Mouse (Mus musculus) testis, postnatal 10 days (tissue): ENCODE results near the gene Sirt5.

ENCODE experiments used
- DNase-seq: peaks from one replicate; pipeline ENCODE4 v3.0.0; 2021; ENCODE audit warnings: low spot score

The Sirt5 gene

DNA sequence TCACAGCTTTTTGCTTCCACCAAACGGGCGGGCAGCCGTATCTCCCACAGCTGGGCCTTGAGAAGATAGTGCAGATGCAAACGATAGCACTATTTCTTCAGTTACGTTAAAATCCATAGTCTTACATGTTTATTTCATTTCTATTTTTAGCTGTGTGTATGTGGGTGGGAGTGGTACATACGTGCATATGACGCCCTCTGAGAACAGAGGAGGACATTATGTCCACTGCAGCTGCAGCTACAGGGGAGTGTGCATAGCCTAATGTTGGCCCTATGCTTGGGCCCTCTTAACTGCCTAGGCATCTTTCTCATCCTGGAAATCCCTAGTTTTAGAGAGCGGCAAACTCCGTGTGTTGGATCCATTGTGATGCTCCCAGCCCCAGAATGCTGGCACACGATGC lies 8.9 kb downstream of the Sirt5 start:
- no peak for DNase-seq

DNA sequence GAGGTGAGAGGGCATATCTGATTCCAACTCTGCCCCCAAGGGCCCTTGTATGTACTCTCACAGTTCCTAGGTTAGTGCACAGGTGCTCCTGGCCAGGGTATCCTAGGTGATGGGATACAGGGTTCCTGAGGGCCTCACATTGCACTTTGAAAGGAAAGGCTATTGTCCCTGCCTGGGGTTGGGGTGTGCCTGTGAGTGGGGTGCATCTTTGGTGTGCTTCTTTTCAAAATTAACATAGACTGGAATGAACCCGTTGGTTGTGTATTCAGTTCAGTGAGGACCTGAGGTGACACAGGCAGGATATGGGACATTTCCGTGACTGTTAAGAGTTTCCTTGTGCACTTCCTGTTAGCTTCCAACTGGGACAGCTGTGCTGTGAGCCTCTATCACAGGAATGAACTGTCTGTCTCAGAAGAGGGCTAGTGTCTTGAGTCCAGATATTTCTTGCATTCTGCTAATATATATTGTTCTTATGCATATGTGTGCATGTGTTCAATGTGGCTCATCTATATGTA lies 9.7 kb downstream of the Sirt5 start:
- DNase-seq: no peak

DNA sequence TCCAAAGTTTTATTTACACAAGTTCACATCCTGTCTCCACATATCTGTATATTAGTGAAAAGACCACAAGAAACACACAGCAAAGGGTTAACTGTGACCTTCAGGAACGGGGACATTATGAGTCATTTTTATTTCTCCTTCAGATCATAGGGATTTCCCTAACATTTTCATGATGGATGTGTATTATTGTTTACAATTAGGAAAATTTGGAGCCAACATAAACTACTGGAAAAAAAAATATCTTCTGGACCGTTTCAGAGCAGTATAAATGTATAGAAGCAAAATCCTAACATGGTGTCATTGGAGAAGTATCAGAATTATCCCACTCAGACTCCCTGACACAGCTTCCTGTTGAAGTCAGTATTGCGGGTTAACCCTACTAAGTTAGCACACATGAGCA lies 14.7 kb downstream of the Sirt5 start:
- DNase-seq: no peak

DNA sequence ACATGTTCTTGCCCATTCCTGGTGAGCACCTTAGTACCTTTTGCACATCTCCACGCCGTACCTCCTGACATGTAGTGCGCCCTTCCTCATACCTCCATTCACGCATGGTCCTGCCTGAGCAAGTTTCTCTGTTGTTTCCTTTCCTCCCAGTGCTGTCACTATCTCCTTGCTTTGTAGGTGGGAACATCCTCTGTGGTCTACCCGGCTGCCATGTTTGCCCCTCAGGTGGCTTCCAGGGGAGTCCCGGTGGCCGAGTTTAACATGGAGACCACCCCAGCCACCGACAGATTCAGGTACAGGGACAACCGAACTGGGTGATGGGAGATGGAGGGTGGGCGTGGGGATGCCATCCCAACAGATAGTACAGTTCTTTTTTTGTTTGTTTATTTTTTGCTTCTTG lies 20.0 kb downstream of the Sirt5 start:
- DNase-seq: peak; percentile 34

DNA sequence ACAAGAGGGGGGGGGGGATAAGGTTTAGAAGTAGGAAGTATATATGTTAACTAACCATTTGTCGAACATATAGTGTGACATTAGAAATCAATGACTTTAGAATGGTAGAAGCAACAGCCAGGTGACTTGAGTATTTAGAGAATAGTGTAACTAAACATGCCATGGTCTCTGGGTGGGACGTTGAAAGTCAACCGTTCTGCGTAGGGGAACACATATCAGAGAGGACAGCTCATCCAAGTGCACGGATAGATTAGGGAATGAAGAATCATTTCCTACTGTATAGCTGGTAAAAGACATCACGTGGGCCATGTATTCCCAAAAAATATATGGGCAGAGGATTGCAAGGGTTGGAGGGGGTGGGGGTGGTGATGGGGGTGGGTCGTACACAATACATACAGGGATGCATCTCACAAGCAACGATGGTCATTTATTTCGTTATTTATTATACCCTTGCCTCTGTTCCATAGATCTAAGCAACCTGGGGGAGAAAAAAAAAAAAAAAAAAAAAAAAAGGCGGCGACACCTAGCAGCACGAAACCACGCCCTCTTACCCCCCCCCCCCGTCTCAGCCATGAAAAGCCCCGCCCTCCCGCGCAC lies 32.5 kb downstream of the Sirt5 start:
- DNase-seq: no peak

DNA sequence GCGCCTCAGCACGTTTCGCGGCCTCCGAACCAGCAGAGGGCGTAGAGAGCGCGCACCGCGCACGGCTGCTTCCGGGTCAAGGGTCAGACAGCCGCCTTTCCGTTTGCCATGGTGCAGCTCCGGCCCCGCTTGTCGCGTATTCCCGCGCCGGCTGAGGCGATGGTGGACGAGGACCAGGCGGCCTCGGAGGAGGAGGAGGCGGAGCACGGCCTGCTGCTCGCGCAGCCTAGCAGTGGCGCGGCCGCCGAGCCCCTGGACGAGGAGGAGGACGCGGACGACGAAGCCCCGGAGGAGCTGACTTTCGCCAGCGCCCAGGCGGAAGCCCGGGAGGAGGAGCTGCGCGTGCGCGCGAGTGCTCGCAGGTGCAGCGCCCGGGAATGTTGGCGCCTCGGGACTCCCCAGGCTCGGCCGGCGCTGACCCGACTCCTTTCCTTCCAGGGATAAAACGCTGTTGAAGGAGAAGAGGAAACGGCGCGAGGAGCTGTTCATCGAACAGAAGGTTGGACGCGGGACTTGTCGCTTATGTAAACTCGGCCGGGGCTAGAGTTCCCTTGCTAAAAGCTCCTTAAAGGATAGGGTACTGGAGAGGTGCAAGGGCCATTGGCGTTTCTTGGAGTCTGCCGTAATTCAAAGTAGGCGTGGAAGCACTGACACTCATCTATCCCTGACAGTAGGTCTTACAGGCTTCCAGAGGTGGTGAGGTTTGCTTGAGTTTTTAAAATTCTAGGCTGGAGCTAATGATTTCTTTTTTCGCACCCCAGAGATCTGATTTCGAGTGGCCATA lies 33.2 kb downstream of the Sirt5 start, which contains the start of gene Nol7:
TSS of gene Nol7 (plus strand) at position 94 of the 784 bp plus-strand sequence.
- DNase-seq: peak; percentile 98

DNA sequence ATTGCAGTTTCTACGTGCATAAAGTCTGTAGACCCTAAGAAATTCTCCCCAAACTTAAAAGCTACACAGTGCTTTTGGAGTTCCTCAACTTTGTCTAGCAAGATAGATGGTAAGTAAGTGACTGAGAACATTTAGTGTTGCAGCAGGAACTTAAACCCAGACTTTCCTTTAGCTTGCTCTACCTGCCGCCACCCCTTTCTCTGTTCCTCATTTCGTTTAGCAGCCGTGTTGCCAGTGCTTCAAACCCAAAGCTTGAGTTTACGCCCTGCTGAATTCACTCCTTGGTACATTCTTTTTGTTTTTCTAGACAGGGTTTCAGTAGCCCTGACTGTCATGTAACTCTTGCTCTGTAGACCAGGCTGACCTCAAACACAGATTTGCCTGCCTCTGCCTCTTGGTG lies 34.3 kb downstream of the Sirt5 start:
- DNase-seq: no peak

DNA sequence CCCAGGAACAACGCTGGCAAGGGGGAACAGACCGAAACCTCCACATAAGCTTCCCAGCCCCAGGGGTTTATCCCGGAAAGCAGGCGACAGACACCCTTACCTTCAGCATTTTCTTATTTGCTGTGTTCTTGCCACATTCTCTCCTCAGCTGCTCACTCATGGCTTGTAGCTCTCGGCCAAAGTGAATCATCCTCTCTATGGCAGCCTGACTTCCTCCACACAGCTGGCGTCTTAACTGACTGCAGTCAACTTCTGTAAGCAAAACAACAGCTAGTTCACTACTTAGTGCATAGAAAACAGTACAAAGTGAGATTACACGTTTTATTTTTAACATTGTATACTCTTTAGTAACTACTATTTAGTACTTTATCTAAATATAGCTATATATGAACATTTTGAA lies 47.0 kb downstream of the Sirt5 start:
- no peak for DNase-seq

DNA sequence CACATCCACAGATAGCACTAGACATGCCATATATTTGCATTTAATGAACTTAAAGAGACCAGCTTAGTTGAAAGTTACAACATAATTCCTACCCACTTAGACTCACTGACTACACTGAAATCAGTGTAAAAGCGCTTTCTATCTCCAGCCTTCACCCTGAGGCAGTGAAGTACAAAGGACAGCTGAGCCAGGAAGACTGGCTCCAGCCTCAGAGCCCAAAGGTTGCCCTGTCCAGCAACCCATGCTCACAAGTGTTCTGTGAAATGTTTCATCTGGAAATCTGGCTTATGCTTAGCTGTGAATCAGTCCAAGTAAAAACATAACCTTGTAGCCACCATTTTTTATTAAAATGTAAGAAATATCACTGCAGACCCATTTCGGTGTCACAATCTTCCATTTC lies 48.3 kb downstream of the Sirt5 start:
- DNase-seq: no peak

DNA sequence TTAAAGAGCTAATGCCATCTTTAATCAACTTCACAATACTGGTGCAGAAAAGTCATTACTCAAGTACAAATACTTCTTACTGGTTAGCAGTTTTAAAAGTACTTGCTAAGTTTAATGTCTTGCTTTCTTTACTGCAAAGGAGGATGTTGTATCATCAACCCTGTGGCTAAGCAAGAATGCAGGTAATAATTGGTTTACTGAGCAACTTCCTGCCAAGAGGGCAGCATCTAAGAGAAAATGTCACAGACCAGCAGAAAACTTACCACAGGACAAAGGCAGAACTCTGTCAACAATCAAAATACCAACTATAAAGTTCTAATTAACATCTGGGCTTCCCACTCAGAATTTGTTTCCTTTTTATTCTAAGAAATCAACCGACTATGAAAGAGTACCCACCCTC lies 50.0 kb downstream of the Sirt5 start:
- no peak for DNase-seq

DNA sequence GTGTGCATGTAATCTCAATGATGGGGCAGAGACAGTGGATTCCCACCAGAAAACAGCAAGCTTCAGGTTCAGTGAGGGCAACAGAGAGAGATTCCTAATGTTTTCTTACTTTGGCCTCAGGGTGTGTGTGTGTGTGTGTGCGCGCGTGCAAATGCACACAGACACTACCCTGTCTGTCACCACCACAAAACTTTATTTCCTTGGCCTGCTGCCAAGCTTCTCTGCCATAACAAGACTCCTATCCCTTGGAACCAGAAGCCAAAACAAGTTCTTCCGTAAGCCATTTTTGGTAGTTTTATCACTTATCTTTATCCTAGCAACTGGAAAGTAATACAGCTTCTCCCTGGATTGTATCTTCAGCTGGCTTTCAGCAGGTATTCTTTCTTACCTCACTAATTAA lies 63.1 kb downstream of the Sirt5 start:
- no peak for DNase-seq

DNA sequence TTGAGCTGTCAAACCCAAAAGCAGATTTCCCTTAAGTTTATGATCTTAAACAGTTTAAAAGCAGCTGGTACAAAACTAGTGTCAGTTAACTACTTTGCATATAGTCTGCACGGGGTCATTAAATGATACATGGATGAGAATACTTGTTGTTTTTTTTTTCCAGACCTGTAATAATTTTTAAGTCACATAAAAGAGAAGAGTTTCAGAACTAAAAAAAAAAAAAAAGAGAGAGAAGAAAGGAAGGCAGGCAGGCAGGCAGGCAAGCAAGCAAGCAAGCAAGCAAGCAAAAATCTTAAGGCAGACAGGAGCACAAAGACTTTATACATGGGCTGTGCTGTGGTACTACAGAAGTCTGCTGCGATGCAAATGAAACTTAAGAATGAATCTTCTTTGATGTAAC lies 68.1 kb downstream of the Sirt5 start:
- DNase-seq: no peak

DNA sequence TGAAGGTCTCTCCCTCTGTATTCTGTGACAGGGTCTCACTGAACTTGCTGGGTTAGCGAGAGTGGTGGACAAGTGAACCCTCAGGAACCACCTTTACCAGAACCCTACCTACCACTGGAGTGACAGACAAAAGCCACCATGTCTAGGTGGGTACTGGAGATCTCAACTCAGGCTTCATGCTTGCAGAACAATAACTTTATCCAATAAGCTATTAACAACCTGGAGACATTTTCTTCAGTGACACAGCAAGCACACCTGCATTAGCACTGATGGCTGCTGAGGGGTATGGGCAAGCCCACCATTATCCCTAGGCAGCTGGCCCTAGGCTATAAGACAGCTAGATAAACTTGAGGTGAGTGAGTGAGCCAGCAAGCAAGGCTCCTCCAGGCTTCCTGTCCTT lies 75.1 kb downstream of the Sirt5 start:
- no peak for DNase-seq

DNA sequence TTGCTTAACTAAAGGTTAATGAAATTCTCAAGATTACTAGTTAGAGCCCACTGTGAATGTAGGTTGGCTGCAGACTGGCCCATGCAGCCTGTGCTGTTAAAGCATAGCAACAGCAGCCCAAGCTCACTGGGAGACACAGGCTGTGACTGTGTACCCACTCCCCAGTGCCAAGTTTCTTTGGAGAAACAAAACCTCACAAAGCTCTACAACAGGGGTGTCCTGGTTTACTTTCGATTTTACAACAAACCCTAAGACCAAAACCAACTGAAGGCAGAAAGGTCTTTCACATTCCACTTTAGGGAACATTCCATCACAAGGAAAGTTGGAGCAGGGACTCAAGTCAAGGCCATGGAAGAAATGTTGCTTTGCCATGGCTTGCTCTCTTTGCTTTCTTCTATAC lies 77.3 kb downstream of the Sirt5 start:
- DNase-seq: no peak

DNA sequence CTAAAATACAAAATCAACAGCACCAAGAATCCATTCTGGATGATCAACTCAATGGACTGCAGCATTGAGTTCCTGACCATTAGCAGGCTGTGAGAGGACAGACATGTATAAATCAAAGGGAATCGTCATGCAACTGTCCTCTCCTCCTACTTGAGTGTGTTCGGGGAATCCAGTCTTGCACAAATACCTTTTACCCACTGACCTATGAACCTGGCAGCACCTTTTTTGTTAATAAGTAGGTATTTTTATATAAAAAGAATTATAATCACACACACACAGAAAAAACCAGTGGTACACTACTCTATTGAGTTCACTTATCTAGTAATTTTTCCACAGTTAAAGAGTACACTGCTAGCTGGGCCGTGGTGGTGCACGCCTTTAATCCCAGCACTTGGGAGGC lies 78.4 kb downstream of the Sirt5 start:
- DNase-seq: no peak

DNA sequence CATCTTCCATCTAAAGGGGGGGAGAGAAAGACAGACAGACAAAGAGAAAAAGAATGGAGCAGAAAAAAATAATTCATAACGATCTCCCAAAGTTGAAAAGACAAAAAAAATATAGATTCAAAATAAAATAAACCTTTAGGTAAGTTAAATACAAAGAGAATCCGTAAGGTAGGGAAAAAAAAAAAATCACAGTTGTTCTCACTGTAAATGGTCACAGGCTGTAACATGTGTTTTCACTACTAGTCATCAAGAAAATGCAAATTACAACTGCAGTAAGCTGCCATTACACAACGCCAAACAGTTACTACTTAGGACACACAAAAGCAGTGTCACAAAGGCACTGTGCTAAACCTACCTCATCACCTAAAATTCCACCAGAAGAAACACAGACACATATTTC lies 79.4 kb downstream of the Sirt5 start:
- DNase-seq: no peak
